Mouse (Mus musculus) left cerebral cortex, adult 2 months (tissue): Measurements from ENCODE around the gene Rnase9. TPM values are rescaled to one million over a fixed set of nuclear protein-coding genes. Genes with fewer than 3 reads are reported as not detected.
A peak's percentile ranks its signal among the peaks of the same experiment; 100 is the strongest.

ENCODE experiments used
- DNase-seq, 2 experiments: peaks; one replicate each; pipeline ENCODE4 v3.0.0; 2021 to 2022; ENCODE audit warnings: low spot score in 2 of 2, mixed read lengths in 1 of 2; ENCODE audit errors: extremely low spot score in 1 of 2
- H3K27ac ChIP-seq: fragments of 200-600 bp; 2 replicates; pipeline ENCODE4 v1.8.1; 2022
- H3K4me3 ChIP-seq: fragments of 200-600 bp; 2 replicates; pipeline ENCODE4 v1.8.1; 2022
- CTCF ChIP-seq: fragments of 200-600 bp; IDR thresholded peaks from 2 replicates; pipeline ENCODE4 v1.8.1; 2022; ENCODE audit warnings: antibody characterized with exemption, mild to moderate bottlenecking, moderate library complexity
- intact Hi-C: fragments of 180-260 bp; cut with DNase I; formaldehyde crosslinking; loops from one replicate; pipeline ENCODE4 v1.15.1; 2025
- total RNA-seq, 2 experiments: library from RNA; stranded (reverse); gene quantifications; 2 replicates each; pipeline ENCODE4 v1.2.3; 2021

The Rnase9 gene
- total RNA-seq, 2 experiments from 2014 or later, result not detected

GRCm38 (mm10) chr14:51007152-51007801, 34.4 kb downstream of the Rnase9 start, which contains the start of gene Rnase10:
Gene Rnase10 (plus strand): TSS chr14:51007751.
- H3K27ac ChIP-seq, result peak within 1 kb of the TSS; percentile 60
- TF ChIP-seq CTCF, result no peak
- intact Hi-C loops, result no loop called here

GRCm38 (mm10) chr14:50997999-50998666, 43.5 kb downstream of the Rnase9 start:
- Histone ChIP-seq H3K4me3 (no peak overlapping the region), H3K27ac (peak overlapping the region; percentile 44; the same call in 1 of the 2 replicates)
- no peak for DNase-seq
- TF ChIP-seq CTCF, result no peak
- intact Hi-C loops, result no loop called here

More at GRCm38 (mm10) chr14:51007152-51007801, 34.4 kb downstream of the Rnase9 start, which contains the start of gene Rnase10:
- no peak for DNase-seq
- no peak within 1 kb of the TSS for H3K4me3 ChIP-seq

- no peak overlapping the region for H3K4me3 ChIP-seq
- intact Hi-C loops, result no loop called here
- no peak for DNase-seq
- TF ChIP-seq CTCF, result no peak
- peak overlapping the region; percentile 44; the same call in 1 of the 2 replicates for H3K27ac ChIP-seq
Observed at GRCm38 (mm10) chr14:50997088-50997487, 44.6 kb downstream of the Rnase9 start.

GRCm38 (mm10) chr14:50991037-50991436, 50.6 kb downstream of the Rnase9 start:
- no peak for TF ChIP-seq CTCF
- Histone ChIP-seq H3K27ac (no peak overlapping the region), H3K4me3 (no peak overlapping the region)
- no peak for DNase-seq
- intact Hi-C loops, result no loop called here

Other genes with a start within 250 kb of the Rnase9 start
- gene Ccnb1ip1, start 234.1 kb downstream of the Rnase9 start, total RNA-seq, result not detected
- 10 to 100 TPM; 25.8 to 27.1 TPM for gene Parp2, start 234.0 kb downstream of the Rnase9 start, total RNA-seq
- 1 to 10 TPM; 3.2 to 4.4 TPM for gene Tep1, start 171.3 kb downstream of the Rnase9 start, total RNA-seq
- 1 to 10 TPM; 4.8 to 6.4 TPM for gene Klhl33, start 144.4 kb downstream of the Rnase9 start, total RNA-seq
- 10 to 100 TPM; 29.2 to 34.8 TPM for gene Osgep, start 117.0 kb downstream of the Rnase9 start, total RNA-seq
- gene Apex1, start 116.9 kb downstream of the Rnase9 start, total RNA-seq, result 10 to 100 TPM; 54.9 to 58.8 TPM
- 10 to 100 TPM; 95.6 to 98.2 TPM for gene Pip4p1, start 111.0 kb downstream of the Rnase9 start, total RNA-seq
- 10 to 100 TPM; 11.7 to 13.3 TPM for gene Pnp, start 110.8 kb downstream of the Rnase9 start, total RNA-seq
- 1 to 10 TPM; 8.4 to 9.2 TPM for gene Gm49342, start 97.4 kb downstream of the Rnase9 start, total RNA-seq
- under 1 TPM; 0.81 to 0.84 TPM for gene Pnp2, start 85.9 kb downstream of the Rnase9 start, total RNA-seq
- not detected for gene Rnase10, start 34.1 kb downstream of the Rnase9 start, total RNA-seq
- not detected for gene Rnase11, start 8.3 kb upstream of the Rnase9 start, total RNA-seq
- not detected for gene Rnase12, start 15.8 kb upstream of the Rnase9 start, total RNA-seq
- not detected for gene Olfr750, start 32.6 kb upstream of the Rnase9 start, total RNA-seq
- gene Rnase4, start 49.2 kb upstream of the Rnase9 start, total RNA-seq, result 10 to 100 TPM; 14.6 to 15.4 TPM
- 1 to 10 TPM; 3.0 to 3.9 TPM for gene Ang, start 49.3 kb upstream of the Rnase9 start, total RNA-seq
- not detected for gene Eddm3b, start 72.6 kb upstream of the Rnase9 start, total RNA-seq
- under 1 TPM in 1 of 2 experiments, not detected in 1; 0.35 TPM for gene Rnase6, start 82.0 kb upstream of the Rnase9 start, total RNA-seq
- gene Rnase1, start 104.9 kb upstream of the Rnase9 start, total RNA-seq, result under 1 TPM; 0.70 to 0.96 TPM
- gene Rnase2b, start 120.4 kb upstream of the Rnase9 start, total RNA-seq, result not detected
- not detected for gene Ang2, start 157.3 kb upstream of the Rnase9 start, total RNA-seq
- not detected for gene Ear14, start 161.5 kb upstream of the Rnase9 start, total RNA-seq
- gene Rnase2a, start 214.2 kb upstream of the Rnase9 start, total RNA-seq, result not detected